Mouse (Mus musculus): ENCODE measurements around the gene Amacr. TPM values are rescaled to one million over a fixed set of nuclear protein-coding genes. Genes with fewer than 3 reads are reported as not detected.

Amacr gene
- total RNA-seq, 2 experiments from 2014 or later = 13.2 TPM

Other genes with a start within 250 kb of the Amacr start
- not detected for gene C1qtnf3, start 29.4 kb upstream of the Amacr start, total RNA-seq (2021)
- not detected for gene Slc45a2, start 19.0 kb downstream of the Amacr start, total RNA-seq (2021)
- 1 to 10 TPM; 5.5 to 5.9 TPM for gene Rxfp3, start 56.2 kb downstream of the Amacr start, total RNA-seq (2021)
- under 1 TPM; 0.30 to 0.43 TPM for gene Adamts12, start 83.0 kb downstream of the Amacr start, total RNA-seq (2021)

All from layer of hippocampus, adult 18-20 months (tissue).